Mouse (Mus musculus) 416B (cell line): ENCODE results near the gene AI413582.
A peak's percentile ranks its signal among the peaks of the same experiment; 100 is the strongest.

ENCODE experiments used
- DNase-seq: peaks from one replicate; pipeline ENCODE4 v3.0.0; 2011; ENCODE audit warnings: low read depth

Gene AI413582

GRCm38 (mm10) chr17:27565163-27565941, at the start of gene AI413582:
Gene AI413582, minus strand, starts transcription at chr17:27565756.
- DNase-seq: peak; percentile 89

- DNase-seq: no peak
These were observed 47.5 kb upstream of the AI413582 start for GRCm38 (mm10) chr17:27613016-27613415.

- no peak for DNase-seq
These were observed 46.4 kb upstream of the AI413582 start for GRCm38 (mm10) chr17:27611994-27612393.

- peak; percentile 36 for DNase-seq
These were observed 45.9 kb upstream of the AI413582 start for GRCm38 (mm10) chr17:27611519-27611884.

GRCm38 (mm10) chr17:27610679-27611518, 45.3 kb upstream of the AI413582 start:
- no peak for DNase-seq

- no peak for DNase-seq
These were observed 44.0 kb upstream of the AI413582 start for GRCm38 (mm10) chr17:27609576-27609975.

- DNase-seq: no peak
These were observed 38.1 kb upstream of the AI413582 start for GRCm38 (mm10) chr17:27603522-27604234.

GRCm38 (mm10) chr17:27603036-27603435, 37.5 kb upstream of the AI413582 start:
- DNase-seq: no peak

- no peak for DNase-seq
These were observed 35.3 kb upstream of the AI413582 start for GRCm38 (mm10) chr17:27600869-27601268.

- no peak for DNase-seq
These were observed 34.7 kb upstream of the AI413582 start for GRCm38 (mm10) chr17:27600286-27600685.

- DNase-seq: no peak
These were observed 31.0 kb upstream of the AI413582 start for GRCm38 (mm10) chr17:27596376-27597190.

- DNase-seq: no peak
These were observed 30.3 kb upstream of the AI413582 start for GRCm38 (mm10) chr17:27595659-27596375.

GRCm38 (mm10) chr17:27592565-27592910, 27.0 kb upstream of the AI413582 start:
- no peak for DNase-seq

GRCm38 (mm10) chr17:27591826-27592564, 26.4 kb upstream of the AI413582 start:
- peak; percentile 63 for DNase-seq

GRCm38 (mm10) chr17:27588231-27588630, 22.7 kb upstream of the AI413582 start:
- peak; percentile 95 for DNase-seq

GRCm38 (mm10) chr17:27587252-27587651, 21.7 kb upstream of the AI413582 start:
- DNase-seq: no peak

GRCm38 (mm10) chr17:27586661-27587060, 21.1 kb upstream of the AI413582 start:
- no peak for DNase-seq

GRCm38 (mm10) chr17:27583185-27583894, 17.8 kb upstream of the AI413582 start:
- peak; percentile 42 for DNase-seq

- DNase-seq: no peak
These were observed 15.0 kb upstream of the AI413582 start for GRCm38 (mm10) chr17:27580392-27581068.
